ENCODE assay signal across 25 mouse cellular contexts in genomic region chr14:50356725-50357124, GRCm38 (mm10). TPM values are rescaled to one million over a fixed set of nuclear protein-coding genes. Genes with fewer than 3 reads are reported as not detected.
DNase-seq lines count a peak whose midpoint lies in the region; ATAC-seq and TF ChIP-seq lines count a peak whose summit lies in the region.
"Had no signal": no experiment of that assay in that cellular context is flagged by ENCODE, and none has a peak within 500 bp of the region (broad histone marks: within the 10 kb centered on the region; RNA-seq: fewer than 3 reads in every experiment).

No protein-coding gene starts in this region.

- H3K4me1 ChIP-seq in liver, adult 2 months (ENCODE audit: control insufficient read depth, insufficient read depth, low read length), result peaks cover 3% of the 10 kb centered on the region; the same call in 1 of the 2 replicates
- H3K4me1 ChIP-seq in liver, postnatal 0 days (ENCODE audit: insufficient read depth), result 0 out of 2 replicates have a peak, but pooled peaks cover 3% of the 10 kb centered on the region
- no peaks in the 10 kb centered on the region for H3K4me1 ChIP-seq in liver, embryonic 12.5 days

- no peaks in the 10 kb centered on the region for H3K9me3 ChIP-seq in liver, postnatal 0 days (ENCODE audit: low read length)
- H3K9me3 ChIP-seq in liver, embryonic 12.5 days (replicated peaks), result no peaks in the 10 kb centered on the region
- H3K9me3 ChIP-seq: G1E had no signal

- no peak overlapping the region for H3K4me3 ChIP-seq in liver, adult 2 months (ENCODE audit: insufficient read depth, low read depth, low read length)
- no peak overlapping the region for H3K4me3 ChIP-seq in liver, postnatal 0 days (ENCODE audit: low read depth, low read length)
- no peak overlapping the region for H3K4me3 ChIP-seq in liver, embryonic 12.5 days

- ATAC-seq in liver, postnatal 0 days, result peak; percentile 87
- ATAC-seq in liver, embryonic 12.5 days, result no peak
- ATAC-seq: activated CD4-positive, CD25-positive, alpha-beta regulatory T cell, adult 4 months; CD4-positive, CD25-positive, alpha-beta regulatory T cell, adult 4 months; Patski had no signal

- TF ChIP-seq EP300 in liver, postnatal 0 days (IDR thresholded peaks at IDR 0.05; ENCODE audit: low read depth), result peak; percentile 64

- H3K27me3 ChIP-seq in liver, adult 2 months (ENCODE audit: control insufficient read depth, insufficient read depth, low read length), result no peaks in the 10 kb centered on the region
- no peaks in the 10 kb centered on the region for H3K27me3 ChIP-seq in liver, postnatal 0 days (ENCODE audit: insufficient read depth, low read length)
- H3K27me3 ChIP-seq in liver, embryonic 12.5 days (replicated peaks), result no peaks in the 10 kb centered on the region
- H3K27me3 ChIP-seq: CH12.LX, Patski had no signal

- H3K27ac ChIP-seq in liver, adult 2 months (replicated peaks; ENCODE audit: insufficient read depth, low read depth, low read length), result no peak overlapping the region
- H3K27ac ChIP-seq in liver, postnatal 0 days (ENCODE audit: low read depth), result no peak overlapping the region
- no peak overlapping the region for H3K27ac ChIP-seq in liver, embryonic 12.5 days

- TF ChIP-seq POLR2A in liver, adult 2 months (IDR thresholded peaks at IDR 0.05; ENCODE audit: extremely low read depth, insufficient read depth, low read length), result no peak

- H3K79me2 ChIP-seq in liver, adult 2 months (ENCODE audit: control insufficient read depth, insufficient read depth, low read length), result no peaks in the 10 kb centered on the region

- WGBS in liver, adult 2 months, result 21% methylated on average over 2 of the region's 2 CpGs
- 52% methylated on average over 2 of the region's 2 CpGs for WGBS in liver, postnatal 0 days (ENCODE audit: insufficient replicate concordance)
- WGBS in liver, embryonic 12.5 days (ENCODE audit: insufficient replicate concordance), result 55% methylated on average over 2 of the region's 2 CpGs

- H3K9ac ChIP-seq in liver, adult 2 months (ENCODE audit: low read depth, low read length), result no peak overlapping the region
- no peak overlapping the region for H3K9ac ChIP-seq in liver, postnatal 0 days (replicated peaks)
- no peak overlapping the region for H3K9ac ChIP-seq in liver, embryonic 12.5 days

- no peak for TF ChIP-seq CTCF in liver, adult 2 months (IDR thresholded peaks at IDR 0.05; ENCODE audit: low read depth, low read length)
- TF ChIP-seq CTCF in liver, postnatal 0 days (IDR thresholded peaks at IDR 0.05; ENCODE audit: low read depth), result no peak

- DNase-seq in liver, adult 2 months (ENCODE audit: extremely low read depth, low read depth, low spot score), result peak; percentile 94
- DNase-seq in liver, result no peak
- DNase-seq in liver, postnatal 0 days, result no peak
- DNase-seq: adrenal gland, adult 2 months; adrenal gland, adult 8-10 months; adrenal gland, postnatal 10 days; adrenal gland, postnatal 14 days; adrenal gland, postnatal 25 days; adrenal gland, postnatal 36 days; B cell, adult 2 months; cerebellum, adult 11 months; cerebellum, adult 11-12 months; cerebellum, adult 18-20 months had no signal

- H3K4me2 ChIP-seq in liver, postnatal 0 days (ENCODE audit: low read depth, low read length), result no peak overlapping the region
- H3K4me2 ChIP-seq in liver, embryonic 12.5 days, result no peak overlapping the region

- H3K36me3 ChIP-seq in liver, adult 2 months (ENCODE audit: control insufficient read depth, insufficient read depth, low read length), result no peaks in the 10 kb centered on the region
- H3K36me3 ChIP-seq in liver, postnatal 0 days (replicated peaks; ENCODE audit: insufficient read depth, low read length), result no peaks in the 10 kb centered on the region
- no peaks in the 10 kb centered on the region for H3K36me3 ChIP-seq in liver, embryonic 12.5 days
- H3K36me3 ChIP-seq: G1E had no signal

RNA-seq across cellular contexts. Expression of gene Tlr11, which starts 1.0 kb away (rescaled TPM):
- total RNA-seq in liver, adult 2 months (2014; rRNA removed), result 0.28 and 0.34 TPM in 2 replicates
- 0.10 and 0.17 TPM in 2 replicates for polyA plus RNA-seq in liver, adult 2 months (2012; rRNA removed)
- 0.20 and 0.27 TPM in 2 replicates for polyA plus RNA-seq in liver, postnatal 0 days (2015; fragmentation: Nextera tagmentation; extraction: Ambion mirVana)
- polyA plus RNA-seq in liver, embryonic 12.5 days (2016; fragmentation: Nextera tagmentation; extraction: Ambion mirVana), result not detected in 2 replicates
- total RNA-seq: adrenal gland, postnatal 25 days; CH12.LX; ES-E14; MEL had no signal
- polyA plus RNA-seq: activated CD4-positive, CD25-positive, alpha-beta regulatory T cell, adult 4 months; brain, embryonic 14.5 days; C2C12; G1E; Patski had no signal

RNA-seq across cellular contexts. Expression of gene Olfr735, which starts 8.1 kb away (rescaled TPM):
- not detected in 2 replicates for total RNA-seq in liver, adult 2 months (2014; rRNA removed)
- not detected in 2 replicates for polyA plus RNA-seq in liver, adult 2 months (2012; rRNA removed)
- polyA plus RNA-seq in liver, postnatal 0 days (2015; fragmentation: Nextera tagmentation; extraction: Ambion mirVana), result 0.04 TPM in 1 of 2 replicates, not detected in the other
- polyA plus RNA-seq in liver, embryonic 12.5 days (2016; fragmentation: Nextera tagmentation; extraction: Ambion mirVana), result not detected in 2 replicates
- total RNA-seq: adrenal gland, adult 18-20 months; adrenal gland, postnatal 10 days; adrenal gland, postnatal 14 days; adrenal gland, postnatal 25 days; adrenal gland, postnatal 36 days; adrenal gland, postnatal 4 days; CH12.LX; ES-E14; MEL had no signal
- polyA plus RNA-seq: activated CD4-positive, CD25-positive, alpha-beta regulatory T cell, adult 4 months; adrenal gland, adult 2 months; brain, embryonic 14.5 days; C2C12; CD4-positive, CD25-positive, alpha-beta regulatory T cell, adult 4 months; G1E; Patski had no signal

RNA-seq across cellular contexts. Expression of gene Olfr736, which starts 24.2 kb away (rescaled TPM):
- not detected in 2 replicates for total RNA-seq in liver, adult 2 months (2014; rRNA removed)
- not detected in 2 replicates for polyA plus RNA-seq in liver, adult 2 months (2012; rRNA removed)
- not detected in 2 replicates for polyA plus RNA-seq in liver, postnatal 0 days (2015; fragmentation: Nextera tagmentation; extraction: Ambion mirVana)
- not detected in 2 replicates for polyA plus RNA-seq in liver, embryonic 12.5 days (2016; fragmentation: Nextera tagmentation; extraction: Ambion mirVana)
- total RNA-seq: adrenal gland, adult 18-20 months; adrenal gland, adult 2 months; adrenal gland, adult 8-10 months; adrenal gland, postnatal 10 days; adrenal gland, postnatal 14 days; adrenal gland, postnatal 25 days; adrenal gland, postnatal 36 days; adrenal gland, postnatal 4 days; CH12.LX; ES-E14; MEL had no signal
- polyA plus RNA-seq: activated CD4-positive, CD25-positive, alpha-beta regulatory T cell, adult 4 months; adrenal gland, adult 2 months; brain, embryonic 14.5 days; C2C12; CD4-positive, CD25-positive, alpha-beta regulatory T cell, adult 4 months; G1E; Patski had no signal

RNA-seq across cellular contexts. Expression of gene Olfr734, which starts 30.2 kb away (rescaled TPM):
- total RNA-seq in liver, adult 2 months (2014; rRNA removed), result not detected in 2 replicates
- polyA plus RNA-seq in liver, adult 2 months (2012; rRNA removed), result not detected in 2 replicates
- not detected in 2 replicates for polyA plus RNA-seq in liver, postnatal 0 days (2015; fragmentation: Nextera tagmentation; extraction: Ambion mirVana)
- not detected in 2 replicates for polyA plus RNA-seq in liver, embryonic 12.5 days (2016; fragmentation: Nextera tagmentation; extraction: Ambion mirVana)
- total RNA-seq: adrenal gland, adult 18-20 months; adrenal gland, adult 2 months; adrenal gland, adult 8-10 months; adrenal gland, postnatal 10 days; adrenal gland, postnatal 14 days; adrenal gland, postnatal 4 days; CH12.LX; ES-E14; MEL had no signal
- polyA plus RNA-seq: activated CD4-positive, CD25-positive, alpha-beta regulatory T cell, adult 4 months; adrenal gland, adult 2 months; brain, embryonic 14.5 days; C2C12; CD4-positive, CD25-positive, alpha-beta regulatory T cell, adult 4 months; G1E; Patski had no signal

RNA-seq across cellular contexts. Expression of gene Olfr738, which starts 50.6 kb away (rescaled TPM):
- not detected in 2 replicates for total RNA-seq in liver, adult 2 months (2014; rRNA removed)
- not detected in 2 replicates for polyA plus RNA-seq in liver, adult 2 months (2012; rRNA removed)
- not detected in 2 replicates for polyA plus RNA-seq in liver, postnatal 0 days (2015; fragmentation: Nextera tagmentation; extraction: Ambion mirVana)
- not detected in 2 replicates for polyA plus RNA-seq in liver, embryonic 12.5 days (2016; fragmentation: Nextera tagmentation; extraction: Ambion mirVana)
- total RNA-seq: adrenal gland, adult 18-20 months; adrenal gland, adult 2 months; adrenal gland, adult 8-10 months; adrenal gland, postnatal 10 days; adrenal gland, postnatal 14 days; adrenal gland, postnatal 25 days; adrenal gland, postnatal 36 days; adrenal gland, postnatal 4 days; CH12.LX; ES-E14; G1E; MEL had no signal
- polyA plus RNA-seq: activated CD4-positive, CD25-positive, alpha-beta regulatory T cell, adult 4 months; adrenal gland, adult 2 months; brain, embryonic 14.5 days; C2C12; CD4-positive, CD25-positive, alpha-beta regulatory T cell, adult 4 months; G1E; Patski had no signal
